Mouse (Mus musculus) hindbrain, embryonic 11.5 days (tissue): Measurements from ENCODE around the gene Pnp2. TPM values are rescaled to one million over a fixed set of nuclear protein-coding genes. Genes with fewer than 3 reads are reported as not detected.

Source experiments
- ATAC-seq: fragments of 200-750 bp; cut with Nextera tagmentation; 2 replicates; pipeline ENCODE4 v1.8.0; 2017; ENCODE audit warnings: mild to moderate bottlenecking, moderate TSS enrichment, moderate library complexity; ENCODE audit not compliant: low FRiP score
- DNase-seq: peaks from one replicate; pipeline ENCODE4 v3.0.0-alpha.2; 2015; ENCODE audit warnings: low spot score
- H3K27ac ChIP-seq: fragments of 300-500 bp; sonication (generic); 2 replicates; pipeline ENCODE4 v1.5.1; 2014; ENCODE audit warnings: mild to moderate bottlenecking, low read depth, low read length
- H3K27me3 ChIP-seq: fragments of 300-500 bp; sonication (generic); 2 replicates; pipeline ENCODE4 v1.6.1; 2014; ENCODE audit warnings: mild to moderate bottlenecking, low read length, moderate library complexity, mixed read lengths; ENCODE audit not compliant: control insufficient read depth, insufficient read depth
- H3K36me3 ChIP-seq: fragments of 300-500 bp; sonication (generic); 2 replicates; pipeline ENCODE4 v1.6.1; 2014; ENCODE audit warnings: mild to moderate bottlenecking, low read length, moderate library complexity, mixed read lengths; ENCODE audit not compliant: control insufficient read depth, insufficient read depth
- H3K4me1 ChIP-seq: fragments of 300-500 bp; sonication (generic); replicated peaks from 2 replicates; pipeline ENCODE4 v1.6.1; 2014; ENCODE audit warnings: low read length, mixed read lengths; ENCODE audit not compliant: control insufficient read depth, insufficient read depth
- H3K4me2 ChIP-seq: fragments of 300-500 bp; sonication (generic); replicated peaks from 2 replicates; pipeline ENCODE4 v1.6.1; 2014; ENCODE audit warnings: mild to moderate bottlenecking, low read depth, low read length
- H3K4me3 ChIP-seq: fragments of 300-500 bp; sonication (generic); 2 replicates; pipeline ENCODE4 v1.5.1; 2014; ENCODE audit warnings: low read depth, low read length
- H3K9ac ChIP-seq: fragments of 300-500 bp; sonication (generic); 2 replicates; pipeline ENCODE4 v1.6.1; 2014; ENCODE audit warnings: low read depth, low read length
- H3K9me3 ChIP-seq: fragments of 300-500 bp; sonication (generic); 2 replicates; pipeline ENCODE4 v1.6.1; 2016; ENCODE audit warnings: low read length; ENCODE audit not compliant: control insufficient read depth
- WGBS: fragments of 180-500 bp; shearing (Covaris S2); extraction: QIAGEN DNeasy Blood & Tissue Kit; methylation state at CpG from one replicate; pipeline ENCODE4 v1.1.7; 2014; 5-methylcytosine and 5-hydroxymethylcytosine counted together
- polyA plus RNA-seq: library from polyadenylated mRNA; unstranded; fragments of >200 nt; fragmentation: Nextera tagmentation; extraction: Ambion mirVana; gene quantifications from 2 replicates; pipeline ENCODE4 v1.2.1, GENCODE M21; 2014

Gene Pnp2
- polyA plus RNA-seq, 1 experiment from 2014 or later, result 0.52 TPM

DNA sequence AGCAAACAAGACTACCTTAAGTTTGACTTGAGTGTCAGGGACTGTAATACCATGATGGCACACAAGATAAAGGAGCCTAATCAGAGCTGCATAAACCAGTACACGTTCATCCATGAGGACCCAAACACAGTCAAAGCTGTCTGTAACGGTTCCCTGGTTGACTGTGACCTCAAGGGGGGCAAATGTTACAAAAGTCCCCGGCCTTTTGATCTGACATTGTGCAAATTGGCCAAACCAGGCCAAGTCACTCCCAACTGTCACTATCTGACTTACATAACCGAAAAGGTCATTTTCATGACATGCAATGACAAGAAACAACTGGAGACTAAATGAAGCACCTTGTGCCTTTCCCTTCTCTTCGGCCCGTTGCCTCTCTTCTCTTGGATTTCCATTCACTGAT, 53.8 kb downstream of the Pnp2 start:
- 87% methylated on average over 6 of the region's 6 CpGs for WGBS
- H3K4me2 ChIP-seq, result no peak overlapping the region
- H3K9ac ChIP-seq, result no peak overlapping the region
- H3K4me1 ChIP-seq, result no peaks in the 10 kb centered on the region
- H3K9me3 ChIP-seq, result no peaks in the 10 kb centered on the region
- H3K27ac ChIP-seq, result no peak overlapping the region
- DNase-seq, result no peak
- no peak overlapping the region for H3K4me3 ChIP-seq
- no peak for ATAC-seq
- H3K27me3 ChIP-seq, result no peaks in the 10 kb centered on the region
- H3K36me3 ChIP-seq, result no peaks in the 10 kb centered on the region

Other genes with a start within 250 kb of the Pnp2 start
- gene Olfr748, start 248.6 kb upstream of the Pnp2 start, polyA plus RNA-seq, result not detected in 2 replicates
- gene Olfr749, start 210.9 kb upstream of the Pnp2 start, polyA plus RNA-seq, result not detected in 2 replicates
- gene Ttc5, start 170.5 kb upstream of the Pnp2 start, polyA plus RNA-seq, result 105 and 106 TPM in 2 replicates
- gene Ccnb1ip1, start 148.3 kb upstream of the Pnp2 start, polyA plus RNA-seq, result not detected in 2 replicates
- gene Parp2, start 148.2 kb upstream of the Pnp2 start, polyA plus RNA-seq, result 63.6 and 66.0 TPM in 2 replicates
- 5.8 and 6.1 TPM in 2 replicates for gene Tep1, start 85.4 kb upstream of the Pnp2 start, polyA plus RNA-seq
- 0.11 TPM in 1 of 2 replicates, not detected in the other for gene Klhl33, start 58.5 kb upstream of the Pnp2 start, polyA plus RNA-seq
- gene Osgep, start 31.1 kb upstream of the Pnp2 start, polyA plus RNA-seq, result 146 and 160 TPM in 2 replicates
- 344 and 364 TPM in 2 replicates for gene Apex1, start 31.0 kb upstream of the Pnp2 start, polyA plus RNA-seq
- 53.8 and 55.6 TPM in 2 replicates for gene Pip4p1, start 25.1 kb upstream of the Pnp2 start, polyA plus RNA-seq
- 62.1 and 63.9 TPM in 2 replicates for gene Pnp, start 24.9 kb upstream of the Pnp2 start, polyA plus RNA-seq
- not detected in 2 replicates for gene Gm49342, start 11.5 kb upstream of the Pnp2 start, polyA plus RNA-seq
- not detected in 2 replicates for gene Rnase10, start 51.8 kb downstream of the Pnp2 start, polyA plus RNA-seq
- gene Rnase9, start 85.9 kb downstream of the Pnp2 start, polyA plus RNA-seq, result not detected in 2 replicates
- gene Rnase11, start 94.2 kb downstream of the Pnp2 start, polyA plus RNA-seq, result not detected in 2 replicates
- not detected in 2 replicates for gene Rnase12, start 101.7 kb downstream of the Pnp2 start, polyA plus RNA-seq
- gene Olfr750, start 118.4 kb downstream of the Pnp2 start, polyA plus RNA-seq, result not detected in 2 replicates
- 17.3 and 19.2 TPM in 2 replicates for gene Rnase4, start 135.1 kb downstream of the Pnp2 start, polyA plus RNA-seq
- 2.8 and 3.0 TPM in 2 replicates for gene Ang, start 135.2 kb downstream of the Pnp2 start, polyA plus RNA-seq
- 0.15 and 0.24 TPM in 2 replicates for gene Eddm3b, start 158.4 kb downstream of the Pnp2 start, polyA plus RNA-seq
- 0.24 TPM in 1 of 2 replicates, not detected in the other for gene Rnase6, start 167.9 kb downstream of the Pnp2 start, polyA plus RNA-seq
- 0.20 TPM in 1 of 2 replicates, not detected in the other for gene Rnase1, start 190.8 kb downstream of the Pnp2 start, polyA plus RNA-seq
- gene Rnase2b, start 206.3 kb downstream of the Pnp2 start, polyA plus RNA-seq, result not detected in 2 replicates
- gene Ang2, start 243.2 kb downstream of the Pnp2 start, polyA plus RNA-seq, result not detected in 2 replicates
- not detected in 2 replicates for gene Ear14, start 247.4 kb downstream of the Pnp2 start, polyA plus RNA-seq